Mouse (Mus musculus) midbrain, postnatal 0 days (tissue): ENCODE data around the gene D13Ertd608e. TPM values are rescaled to one million over a fixed set of nuclear protein-coding genes. Genes with fewer than 3 reads are reported as not detected.

ENCODE experiments used
- polyA plus RNA-seq: library from polyadenylated mRNA; unstranded; fragments of >200 nt; fragmentation: Nextera tagmentation; extraction: Ambion mirVana; gene quantifications from 2 replicates; pipeline ENCODE4 v1.2.1, GENCODE M21; 2015
- total RNA-seq: library from RNA; depleted of rRNA; stranded (reverse); fragments of >200 nt; gene quantifications from 2 replicates; pipeline ENCODE4 v1.2.3, GENCODE M21; 2014; rRNA removed

D13Ertd608e gene
- total and polyA plus RNA-seq, 2 experiments from 2014 or later: not detected

Other genes starting within 250 kb of the D13Ertd608e start
- 2.9 and 3.4 TPM in 2 replicates for gene Ccl28, start 212.2 kb upstream of the D13Ertd608e start, total RNA-seq
- gene Ccl28, start 212.2 kb upstream of the D13Ertd608e start, polyA plus RNA-seq: 0.34 and 0.41 TPM in 2 replicates
- gene Hmgcs1, start 145.6 kb upstream of the D13Ertd608e start, total RNA-seq: 291 and 374 TPM in 2 replicates
- 416 and 428 TPM in 2 replicates for gene Hmgcs1, start 145.6 kb upstream of the D13Ertd608e start, polyA plus RNA-seq
- gene Nim1k, start 80.1 kb upstream of the D13Ertd608e start, total RNA-seq: 9.5 and 10.3 TPM in 2 replicates
- 8.6 and 8.7 TPM in 2 replicates for gene Nim1k, start 80.1 kb upstream of the D13Ertd608e start, polyA plus RNA-seq
- 26.4 and 33.8 TPM in 2 replicates for gene Zfp131, start 45.1 kb upstream of the D13Ertd608e start, total RNA-seq
- gene Zfp131, start 45.1 kb upstream of the D13Ertd608e start, polyA plus RNA-seq: 22.3 and 25.9 TPM in 2 replicates
- not detected in 2 replicates for gene AF067063, start 5.8 kb upstream of the D13Ertd608e start, total RNA-seq
- gene AF067063, start 5.8 kb upstream of the D13Ertd608e start, polyA plus RNA-seq: not detected in 2 replicates
- gene Tcstv1, start 58.8 kb downstream of the D13Ertd608e start, total RNA-seq: not detected in 2 replicates
- not detected in 2 replicates for gene Tcstv1, start 58.8 kb downstream of the D13Ertd608e start, polyA plus RNA-seq
- gene Gm21761, start 93.3 kb downstream of the D13Ertd608e start, total RNA-seq: not detected in 2 replicates
- not detected in 2 replicates for gene Gm21761, start 93.3 kb downstream of the D13Ertd608e start, polyA plus RNA-seq
- not detected in 2 replicates for gene B020031M17Rik, start 114.8 kb downstream of the D13Ertd608e start, total RNA-seq
- not detected in 2 replicates for gene B020031M17Rik, start 114.8 kb downstream of the D13Ertd608e start, polyA plus RNA-seq
- gene Gm36079, start 191.0 kb downstream of the D13Ertd608e start, total RNA-seq: not detected in 2 replicates
- gene Gm36079, start 191.0 kb downstream of the D13Ertd608e start, polyA plus RNA-seq: not detected in 2 replicates
- gene Gm21188, start 216.2 kb downstream of the D13Ertd608e start, total RNA-seq: not detected in 2 replicates
- not detected in 2 replicates for gene Gm21188, start 216.2 kb downstream of the D13Ertd608e start, polyA plus RNA-seq